Mouse (Mus musculus) granulocyte monocyte progenitor cell, adult 5-6 weeks (primary cell): ENCODE results near the gene Onecut3. TPM values are rescaled to one million over a fixed set of nuclear protein-coding genes. Genes with fewer than 3 reads are reported as not detected.

Source experiments
- ATAC-seq: replicated peaks from 2 replicates; pipeline ENCODE4 v1.8.0; 2016; ENCODE audit warnings: mild to moderate bottlenecking, moderate TSS enrichment, inconsistent platforms; ENCODE audit not compliant: poor library complexity, severe bottlenecking
- total RNA-seq, 2 experiments: library from RNA; stranded (forward) in 1 of 2; stranded (reverse) in 1 of 2; fragments of 200-712, 200-1000 nt in 1 of 2; fragments of >200 nt in 1 of 2; fragmentation: Nextera tagmentation in 1 of 2; gene quantifications; 2 replicates each; pipeline ENCODE4 v1.2.3; 2014 to 2017

Onecut3 gene
- total RNA-seq (2014; fragmentation: Nextera tagmentation): not detected in 2 replicates
- total RNA-seq (2017): not detected in 2 replicates

GRCm38 (mm10) chr10:80494732-80495131, at the start of gene Onecut3:
Gene Onecut3, plus strand, starts transcription at chr10:80494835.
- peak; percentile 38 for ATAC-seq

GRCm38 (mm10) chr10:80445052-80445451, 49.6 kb upstream of the Onecut3 start:
- ATAC-seq: no peak

GRCm38 (mm10) chr10:80445898-80446601, 48.6 kb upstream of the Onecut3 start:
- peak; percentile 64 for ATAC-seq

- ATAC-seq: peak; percentile 45; the same call in 1 of the 2 replicates
Observed at GRCm38 (mm10) chr10:80450599-80450998, 44.0 kb upstream of the Onecut3 start.

- ATAC-seq: no peak
Observed at GRCm38 (mm10) chr10:80453601-80454000, 41.0 kb upstream of the Onecut3 start.

GRCm38 (mm10) chr10:80454781-80455180, 39.9 kb upstream of the Onecut3 start:
- ATAC-seq: no peak

GRCm38 (mm10) chr10:80455697-80456096, 38.9 kb upstream of the Onecut3 start:
- no peak for ATAC-seq

- no peak for ATAC-seq
Observed at GRCm38 (mm10) chr10:80459236-80459635, 35.4 kb upstream of the Onecut3 start.

- ATAC-seq: no peak
Observed at GRCm38 (mm10) chr10:80459671-80460070, 35.0 kb upstream of the Onecut3 start.

GRCm38 (mm10) chr10:80460324-80460723, 34.3 kb upstream of the Onecut3 start:
- ATAC-seq: no peak

GRCm38 (mm10) chr10:80461346-80461745, 33.3 kb upstream of the Onecut3 start:
- ATAC-seq: no peak

GRCm38 (mm10) chr10:80464381-80465035, 30.1 kb upstream of the Onecut3 start:
- ATAC-seq: no peak

GRCm38 (mm10) chr10:80465066-80465465, 29.6 kb upstream of the Onecut3 start:
- ATAC-seq: no peak

GRCm38 (mm10) chr10:80475290-80475959, 19.2 kb upstream of the Onecut3 start:
- ATAC-seq: peak; percentile 91

- no peak for ATAC-seq
Observed at GRCm38 (mm10) chr10:80478531-80478930, 16.1 kb upstream of the Onecut3 start.

GRCm38 (mm10) chr10:80481002-80481401, 13.6 kb upstream of the Onecut3 start:
- ATAC-seq: no peak

GRCm38 (mm10) chr10:80486862-80487379, 7.7 kb upstream of the Onecut3 start:
- ATAC-seq: no peak

- no peak for ATAC-seq
Observed at GRCm38 (mm10) chr10:80490051-80490450, 4.6 kb upstream of the Onecut3 start.

GRCm38 (mm10) chr10:80495901-80496300, 1.3 kb downstream of the Onecut3 start:
- peak; percentile 33 for ATAC-seq

- no peak for ATAC-seq
Observed at GRCm38 (mm10) chr10:80496421-80496820, 1.8 kb downstream of the Onecut3 start.

- no peak for ATAC-seq
Observed at GRCm38 (mm10) chr10:80502291-80502690, 7.7 kb downstream of the Onecut3 start.
